Mouse (Mus musculus) lung, postnatal 0 days (tissue): ENCODE results near the gene Lrrc23.

Source experiments
- CTCF ChIP-seq: IDR thresholded peaks from 2 replicates; pipeline ENCODE4 v1.5.1; 2016; ENCODE audit warnings: antibody characterized with exemption, mild to moderate bottlenecking
- EP300 ChIP-seq: IDR thresholded peaks from 2 replicates; pipeline ENCODE4 v1.6.1; 2016; ENCODE audit warnings: antibody characterized with exemption, mild to moderate bottlenecking, control low read depth

DNA sequence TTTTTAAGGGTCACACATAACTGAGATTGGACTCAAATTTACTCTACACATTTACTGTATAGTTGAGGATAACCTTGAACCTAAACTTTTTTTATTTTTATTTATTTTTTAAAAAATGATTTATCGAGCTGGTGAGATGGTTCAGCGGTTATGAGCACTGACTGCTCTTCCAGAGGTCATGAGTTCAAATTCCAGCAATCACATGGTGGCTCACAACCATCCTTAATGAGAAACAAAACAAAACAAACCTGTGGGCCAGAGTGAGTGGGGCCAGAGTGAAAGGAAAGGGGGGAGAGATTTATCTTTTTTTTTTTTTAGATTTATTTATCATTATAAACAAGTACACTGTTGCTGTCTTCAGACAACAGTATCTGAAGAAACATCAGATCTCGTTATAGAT, 12.4 kb upstream of the Lrrc23 start:
- TF ChIP-seq CTCF (no peak), EP300 (no peak)
